Mouse (Mus musculus): ENCODE results near the gene Gm21748.
"Not testable (repeated sequence)": the region's sequence is repeated elsewhere in the genome, so short reads cannot be mapped to it uniquely, and the experiment has no call there.

The Gm21748 gene

GRCm38 (mm10) chrY:90839077-90839476 is at the start of gene Gm21748:
TSS of gene Gm21748 (minus strand) at chrY:90839177.
- DNase-seq = not testable (repeated sequence)
